Mouse (Mus musculus) C2C12 (cell line): Measurements from ENCODE around the gene Atg10.

ENCODE experiments used
- CEBPB ChIP-seq: IDR thresholded peaks from one replicate; pipeline ENCODE4 v1.6.1; 2011; ENCODE audit warnings: low read depth, mild to moderate bottlenecking, control low read depth, moderate library complexity
- CTCF ChIP-seq: IDR thresholded peaks from one replicate; pipeline ENCODE4 v1.5.1; 2011; ENCODE audit not compliant: control insufficient read depth, insufficient read depth, insufficient read length
- FOSL1 ChIP-seq: IDR thresholded peaks from one replicate; pipeline ENCODE4 v1.8.0; 2011; ENCODE audit warnings: mild to moderate bottlenecking, low read length; ENCODE audit not compliant: poor library complexity, insufficient read depth, severe bottlenecking
- MAX ChIP-seq: IDR thresholded peaks from one replicate; pipeline ENCODE4 v1.6.1; 2011; ENCODE audit warnings: mild to moderate bottlenecking, control low read depth
- MYOD1 ChIP-seq: IDR thresholded peaks from one replicate; pipeline ENCODE4 v1.6.1; 2011; ENCODE audit warnings: low read depth; ENCODE audit not compliant: control insufficient read depth, insufficient read length
- MYOG ChIP-seq: IDR thresholded peaks from one replicate; pipeline ENCODE4 v1.6.1; 2011; ENCODE audit not compliant: control insufficient read depth, insufficient read length; ENCODE audit errors: extremely low read depth
- USF1 ChIP-seq: IDR thresholded peaks from one replicate; pipeline ENCODE4 v1.6.1; 2011; ENCODE audit warnings: low read depth, mild to moderate bottlenecking, control low read depth, moderate library complexity

- no peak for TF ChIP-seq USF1
- TF ChIP-seq CTCF: no peak
- no peak for TF ChIP-seq MAX
- TF ChIP-seq FOSL1: no peak
- TF ChIP-seq MYOD1: no peak
- TF ChIP-seq MYOG: no peak
- no peak for TF ChIP-seq CEBPB
Observed at GRCm38 (mm10) chr13:91178428-91179160, 45.2 kb downstream of the Atg10 start.
